Mouse (Mus musculus): ENCODE measurements around the gene Dgki.

The Dgki gene

GRCm38 (mm10) chr6:36842101-36842922 lies 457.7 kb downstream of the Dgki start:
- no peak for DNase-seq

GRCm38 (mm10) chr6:36841701-36842100 lies 458.3 kb downstream of the Dgki start:
- no peak for DNase-seq

DNA sequence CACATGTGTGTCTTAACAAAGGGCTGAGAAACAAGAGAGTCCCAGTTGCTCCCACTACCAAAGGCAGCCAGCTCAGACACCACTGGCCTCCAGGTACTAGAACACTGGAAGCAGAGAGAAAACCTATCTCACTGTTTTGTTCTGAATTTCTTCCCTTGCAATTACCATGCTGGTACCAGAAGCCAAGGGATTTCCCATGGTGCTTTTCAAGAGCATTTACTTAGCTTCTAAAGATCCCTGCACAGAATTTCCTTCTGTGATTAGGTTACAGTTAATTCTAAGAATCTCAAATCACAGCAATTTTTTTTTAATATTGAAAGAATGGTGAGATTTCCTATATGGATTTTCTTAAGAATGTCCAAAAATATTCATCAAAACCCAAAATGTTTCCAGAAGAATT lies 458.8 kb downstream of the Dgki start:
- no peak for DNase-seq

GRCm38 (mm10) chr6:36838747-36839146 lies 461.2 kb downstream of the Dgki start:
- DNase-seq: no peak

DNA sequence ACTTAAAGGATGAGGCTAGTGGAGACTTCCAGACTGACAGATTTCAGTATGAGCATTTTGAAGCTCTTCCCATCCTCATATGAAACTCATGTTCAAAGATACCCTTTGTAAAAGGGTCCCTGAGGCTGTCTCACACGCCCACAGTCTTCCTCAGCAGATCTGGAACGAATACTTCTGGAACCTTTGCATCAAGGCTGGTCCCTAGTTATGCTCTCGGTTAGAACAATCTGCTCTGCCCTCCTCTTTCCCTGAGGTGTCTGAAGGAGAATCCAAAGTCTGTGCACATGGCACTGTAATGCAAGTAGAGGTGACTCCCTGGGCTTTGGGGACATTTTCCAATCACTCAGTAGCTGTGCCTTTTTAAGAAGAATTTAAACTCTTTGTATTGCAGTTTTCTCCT lies 464.6 kb downstream of the Dgki start:
- no peak for DNase-seq

- DNase-seq: no peak
These were observed 465.2 kb downstream of the Dgki start for GRCm38 (mm10) chr6:36834695-36835265.

DNA sequence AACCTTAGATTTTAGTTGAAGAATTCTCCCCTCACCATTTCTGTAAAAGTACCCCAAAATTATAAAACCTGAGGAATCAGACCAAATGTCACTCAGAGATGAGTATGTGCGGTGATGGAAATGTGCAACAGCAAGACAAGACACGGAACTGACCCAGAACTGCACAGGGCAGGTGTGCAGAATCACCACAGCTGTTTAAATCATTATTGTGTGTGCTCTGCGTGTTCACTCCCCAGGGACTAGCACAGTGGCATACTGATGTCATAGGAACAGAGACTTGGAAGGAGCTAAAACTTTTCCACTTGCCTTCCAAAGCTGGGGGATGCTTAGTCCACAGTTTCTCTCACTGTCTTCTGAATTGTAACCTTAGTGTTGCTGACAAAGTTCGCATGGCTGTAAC lies 467.3 kb downstream of the Dgki start:
- DNase-seq: no peak

GRCm38 (mm10) chr6:36832207-36832606 lies 467.8 kb downstream of the Dgki start:
- no peak for DNase-seq

DNA sequence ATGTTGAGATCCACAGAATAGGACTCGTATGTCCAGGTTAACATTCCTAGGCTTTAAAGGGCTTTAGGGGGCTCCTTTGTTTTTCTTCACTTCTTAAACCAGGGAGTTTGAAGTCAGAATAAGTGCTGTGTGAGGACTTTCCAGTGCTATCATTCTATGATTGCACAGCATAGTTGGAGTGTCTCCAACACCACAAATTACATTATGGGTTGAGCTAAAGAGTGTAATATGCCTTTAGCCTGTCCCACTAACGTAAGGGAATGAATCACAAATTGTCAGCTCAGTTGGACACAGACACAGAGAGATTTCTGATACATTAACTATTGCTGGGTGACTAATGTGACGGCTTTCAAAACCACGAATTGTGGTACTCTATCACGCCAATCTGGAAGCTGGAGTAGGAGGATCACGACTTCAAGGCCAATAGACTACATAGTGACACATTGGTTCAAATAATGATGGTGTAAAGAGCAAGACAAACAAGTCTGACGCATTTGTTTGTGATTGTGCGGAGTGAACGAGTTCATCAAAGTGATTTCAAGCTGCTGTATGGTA lies 469.5 kb downstream of the Dgki start:
- DNase-seq: no peak

- no peak for DNase-seq
These were observed 480.3 kb downstream of the Dgki start for GRCm38 (mm10) chr6:36819784-36820050.

DNA sequence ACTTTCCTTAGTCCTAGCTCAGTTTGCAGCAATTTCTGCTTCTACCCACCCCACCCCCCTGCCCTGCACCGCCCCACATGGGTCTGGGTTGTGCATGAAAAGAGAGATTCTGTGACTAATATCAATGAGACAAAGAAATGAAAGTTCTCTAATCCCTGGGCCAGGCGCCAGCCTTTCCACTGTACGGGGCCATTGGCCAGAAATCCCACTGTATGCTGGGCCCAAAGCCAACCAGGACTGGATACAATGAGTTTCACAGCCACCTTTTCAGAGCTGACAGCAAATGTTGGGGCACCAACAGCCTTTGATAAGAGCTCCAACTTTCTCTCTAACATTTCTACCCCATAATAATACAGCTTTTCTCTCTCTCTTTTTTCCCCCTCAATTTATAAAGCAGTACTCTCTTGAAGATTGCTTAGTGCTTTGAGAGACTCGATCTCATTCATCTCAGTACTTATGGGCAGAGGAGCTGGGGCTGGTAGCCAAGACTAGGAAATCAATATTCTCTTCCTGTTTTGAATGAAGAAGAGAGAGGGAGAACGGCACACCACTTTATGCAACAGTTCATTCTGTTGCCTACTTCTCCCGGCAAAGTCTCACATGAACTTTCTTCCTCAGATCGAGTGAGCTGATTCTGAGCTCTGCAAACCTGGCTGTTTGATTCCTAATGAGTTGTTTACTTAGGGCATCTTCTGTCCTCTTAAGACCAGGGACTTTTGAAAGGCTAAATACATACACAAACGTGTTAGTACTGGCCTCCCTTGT lies 480.8 kb downstream of the Dgki start:
- DNase-seq: peak; percentile 57 to 71

- no peak for DNase-seq
These were observed 481.5 kb downstream of the Dgki start for GRCm38 (mm10) chr6:36818281-36819018.

DNA sequence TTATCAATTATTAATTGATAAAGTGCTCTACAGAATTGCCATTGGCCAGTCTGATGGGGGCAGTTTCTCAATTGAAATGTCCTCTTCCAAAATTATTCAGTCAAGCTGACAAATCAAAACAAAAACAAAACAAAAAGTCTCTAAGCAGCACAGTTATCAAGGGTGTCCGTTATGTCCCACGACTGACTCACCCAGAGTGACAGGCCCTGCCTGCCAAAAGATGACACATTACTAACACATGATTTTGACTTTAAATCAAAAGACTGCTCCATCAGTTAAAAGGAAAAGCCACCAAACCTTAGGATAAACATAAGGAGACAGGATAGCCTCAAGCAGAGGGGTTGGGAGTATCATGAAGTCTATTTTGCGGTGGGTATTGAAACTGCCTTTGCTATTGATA lies 483.3 kb downstream of the Dgki start:
- no peak for DNase-seq

GRCm38 (mm10) chr6:36815992-36816391 lies 484.0 kb downstream of the Dgki start:
- DNase-seq: no peak

- no peak for DNase-seq
These were observed 487.1 kb downstream of the Dgki start for GRCm38 (mm10) chr6:36812666-36813515.

- DNase-seq: no peak
These were observed 489.5 kb downstream of the Dgki start for GRCm38 (mm10) chr6:36810448-36810847.

GRCm38 (mm10) chr6:36809747-36810285 lies 490.2 kb downstream of the Dgki start, which contains the start of gene Ptn:
TSS of gene Ptn (minus strand) at chr6:36810220.
- peak; percentile 46 to 49 for DNase-seq

DNA sequence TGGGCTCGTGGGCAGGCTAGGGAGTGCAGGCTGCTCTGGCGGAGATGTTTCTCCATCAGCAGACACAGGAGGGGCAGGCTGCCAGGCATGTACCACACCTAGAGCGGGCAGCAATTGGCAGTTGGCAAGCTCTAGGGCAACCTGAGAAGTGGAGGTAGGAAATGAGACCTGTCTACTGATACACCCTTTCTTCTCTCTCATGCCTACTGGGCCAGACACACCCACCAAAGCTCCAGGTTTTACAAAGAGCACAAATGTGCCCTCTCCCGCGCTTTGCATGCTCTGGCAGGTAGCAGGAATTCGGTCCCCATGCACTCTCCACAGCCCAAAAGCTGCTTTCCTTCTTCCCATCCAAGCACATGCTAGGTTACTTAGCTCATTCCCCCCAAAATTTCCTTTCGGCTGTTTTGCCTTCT lies 490.7 kb downstream of the Dgki start:
- peak; percentile 67 to 69 for DNase-seq

DNA sequence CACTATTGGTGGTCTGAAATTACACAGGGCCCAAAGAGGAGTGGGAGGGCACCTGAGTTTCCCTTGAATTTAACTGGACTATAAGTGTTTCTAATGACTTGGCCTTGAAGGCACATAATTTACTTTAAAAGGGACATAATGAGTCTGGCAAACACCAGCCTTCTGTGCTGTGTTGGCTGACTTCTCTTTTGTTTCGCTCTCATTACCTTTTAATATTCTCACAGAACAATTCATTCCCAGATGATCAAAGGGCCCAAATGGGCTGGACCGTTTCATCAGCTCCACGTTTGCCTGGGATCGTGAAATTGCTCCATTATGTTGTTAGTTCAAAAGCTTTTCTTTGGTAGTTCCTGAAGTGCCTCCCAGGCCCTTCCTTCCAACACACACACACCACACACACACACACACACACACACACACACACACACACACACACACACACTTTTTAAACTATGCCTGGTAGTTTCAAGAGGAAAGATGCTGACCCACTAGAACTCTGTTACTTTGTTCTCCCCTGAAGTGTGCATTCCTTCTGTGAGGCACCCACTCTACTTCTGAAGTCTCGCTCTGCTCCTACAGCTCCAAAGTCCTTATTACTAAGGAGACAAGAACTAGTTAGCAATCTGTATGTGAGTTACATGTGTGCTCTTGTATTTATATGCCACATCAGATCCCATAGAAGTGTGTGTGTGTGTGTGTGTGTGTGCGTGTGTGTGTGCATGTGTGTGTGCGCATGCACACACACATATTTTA lies 491.5 kb downstream of the Dgki start:
- DNase-seq: no peak

DNA sequence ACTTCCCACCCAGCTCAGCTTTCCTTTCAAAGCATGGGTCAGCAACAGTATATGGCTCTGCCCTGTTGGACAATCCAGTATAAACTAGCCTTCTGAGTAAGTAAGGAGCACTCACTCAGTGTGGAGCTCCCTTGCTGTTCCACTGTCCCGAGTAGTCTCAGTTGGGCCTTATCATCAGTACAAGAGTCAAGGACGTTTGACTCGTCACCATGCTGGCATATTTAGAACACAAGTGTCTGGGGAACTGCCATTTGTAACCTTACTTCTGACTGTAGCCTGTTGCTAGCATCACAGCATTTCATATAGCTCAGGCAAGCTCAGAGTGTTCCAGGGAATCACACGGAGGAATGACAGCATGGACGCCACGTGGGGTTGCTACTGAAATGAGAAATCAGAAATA lies 493.1 kb downstream of the Dgki start:
- DNase-seq: no peak

Data from cerebellum, adult 18-20 months (tissue).